In genomic region chr9:76565656-76566055, GRCm38 (mm10) we compare ENCODE assay signal across 17 mouse cellular contexts. TPM values are rescaled to one million over a fixed set of nuclear protein-coding genes. Genes with fewer than 3 reads are reported as not detected.
DNase-seq lines count a peak whose midpoint lies in the region; ATAC-seq and TF ChIP-seq lines count a peak whose summit lies in the region.
"Had no signal": no experiment of that assay in that cellular context is flagged by ENCODE, and none has a peak within 500 bp of the region (broad histone marks: within the 10 kb centered on the region; RNA-seq: fewer than 3 reads in every experiment).

No protein-coding gene starts in this region.

- no peaks in the 10 kb centered on the region for H3K36me3 ChIP-seq in forebrain, embryonic 16.5 days (ENCODE audit: control insufficient read depth, insufficient read depth)
- H3K36me3 ChIP-seq in forebrain, embryonic 12.5 days (replicated peaks) = no peaks in the 10 kb centered on the region
- H3K36me3 ChIP-seq in lung, embryonic 15.5 days = no peaks in the 10 kb centered on the region
- no peaks in the 10 kb centered on the region for H3K36me3 ChIP-seq in lung, postnatal 0 days (ENCODE audit: insufficient read depth, low read length)
- H3K36me3 ChIP-seq in small intestine, adult 2 months (ENCODE audit: control insufficient read depth, insufficient read depth, low read length) = no peaks in the 10 kb centered on the region
- no peaks in the 10 kb centered on the region for H3K36me3 ChIP-seq in hindbrain, embryonic 13.5 days
- H3K36me3 ChIP-seq: embryonic facial prominence, embryonic 12.5 days; liver, embryonic 12.5 days had no signal

- TF ChIP-seq POLR2A in small intestine, adult 2 months (IDR thresholded peaks at IDR 0.05; ENCODE audit: low read depth, low read length) = no peak

- H3K27me3 ChIP-seq in forebrain, embryonic 16.5 days (replicated peaks; ENCODE audit: control insufficient read depth, insufficient read depth, low read length) = peaks cover 9% of the 10 kb centered on the region
- H3K27me3 ChIP-seq in forebrain, embryonic 12.5 days = peaks cover 29% of the 10 kb centered on the region; the same call in 1 of the 2 replicates
- H3K27me3 ChIP-seq in lung, embryonic 15.5 days = 0 out of 2 replicates have a peak, but pooled peaks cover 4% of the 10 kb centered on the region
- H3K27me3 ChIP-seq in lung, postnatal 0 days (replicated peaks; ENCODE audit: insufficient read depth, low read length) = no peaks in the 10 kb centered on the region
- H3K27me3 ChIP-seq in small intestine, adult 2 months (ENCODE audit: control insufficient read depth, insufficient read depth, low read length) = no peaks in the 10 kb centered on the region
- peaks cover 27% of the 10 kb centered on the region for H3K27me3 ChIP-seq in hindbrain, embryonic 13.5 days

- no peak for TF ChIP-seq CTCF in lung, postnatal 0 days (IDR thresholded peaks at IDR 0.05)
- no peak for TF ChIP-seq CTCF in small intestine, adult 2 months (IDR thresholded peaks at IDR 0.05; ENCODE audit: extremely low read depth, insufficient read length, insufficient replicate concordance, low read depth, low read length)

- H3K4me2 ChIP-seq in forebrain, embryonic 16.5 days (ENCODE audit: low read length) = no peak overlapping the region
- no peak overlapping the region for H3K4me2 ChIP-seq in forebrain, embryonic 12.5 days
- H3K4me2 ChIP-seq in lung, embryonic 15.5 days = peak overlapping the region; percentile 88
- H3K4me2 ChIP-seq in lung, postnatal 0 days (replicated peaks; ENCODE audit: low read depth, low read length) = no peak overlapping the region; the same call in 1 of the 2 replicates
- no peak overlapping the region for H3K4me2 ChIP-seq in hindbrain, embryonic 13.5 days

- no peak overlapping the region for H3K9ac ChIP-seq in forebrain, embryonic 16.5 days (replicated peaks; ENCODE audit: low read depth, low read length)
- H3K9ac ChIP-seq in forebrain, embryonic 12.5 days = no peak overlapping the region
- no peak overlapping the region for H3K9ac ChIP-seq in lung, embryonic 15.5 days
- H3K9ac ChIP-seq in lung, postnatal 0 days (replicated peaks; ENCODE audit: low read depth) = no peak overlapping the region
- H3K9ac ChIP-seq in hindbrain, embryonic 13.5 days = no peak overlapping the region
- H3K9ac ChIP-seq: liver, embryonic 12.5 days had no signal

- peak; percentile 27; the same call in 1 of the 2 replicates for ATAC-seq in forebrain, embryonic 16.5 days
- no peak for ATAC-seq in forebrain, embryonic 12.5 days (ENCODE audit: low FRiP score)
- no peak for ATAC-seq in lung, embryonic 15.5 days (ENCODE audit: borderline replicate concordance, extremely low read depth, low FRiP score, low TSS enrichment)
- ATAC-seq in lung, postnatal 0 days = no peak
- ATAC-seq in hindbrain, embryonic 13.5 days (ENCODE audit: low FRiP score) = no peak
- ATAC-seq: midbrain, embryonic 16.5 days had no signal

- TF ChIP-seq EP300 in lung, postnatal 0 days (IDR thresholded peaks at IDR 0.05) = no peak

- H3K27ac ChIP-seq in forebrain, embryonic 16.5 days (ENCODE audit: low read length) = no peak overlapping the region
- H3K27ac ChIP-seq in forebrain, embryonic 12.5 days = no peak overlapping the region
- H3K27ac ChIP-seq in lung, embryonic 15.5 days = no peak overlapping the region
- no peak overlapping the region for H3K27ac ChIP-seq in lung, postnatal 0 days (ENCODE audit: low read length)
- peak overlapping the region; percentile 95; the same call in 1 of the 2 replicates for H3K27ac ChIP-seq in small intestine, adult 2 months (ENCODE audit: insufficient read depth, low read depth, low read length)
- no peak overlapping the region for H3K27ac ChIP-seq in hindbrain, embryonic 13.5 days
- H3K27ac ChIP-seq: embryonic facial prominence, embryonic 12.5 days; liver, embryonic 12.5 days; macrophage had no signal

- DNase-seq in lung, postnatal 0 days (ENCODE audit: low spot score) = no peak
- DNase-seq in ZHBTc4 (ENCODE audit: low read depth, low spot score) = peak; percentile 59
- DNase-seq in yolk sac, embryonic 10.5 days (ENCODE audit: low spot score) = no peak
- DNase-seq: B cell, adult 2 months; cerebellum, adult 8-10 months; heart, postnatal 36 days; kidney, adult 18-20 months; thymus, adult 2 months had no signal

- H3K4me1 ChIP-seq in forebrain, embryonic 16.5 days (replicated peaks; ENCODE audit: control insufficient read depth, insufficient read depth, low read length) = peaks cover 8% of the 10 kb centered on the region
- H3K4me1 ChIP-seq in forebrain, embryonic 12.5 days = peaks cover 3% of the 10 kb centered on the region; the same call in 1 of the 2 replicates
- peaks cover 21% of the 10 kb centered on the region; the same call in 1 of the 2 replicates for H3K4me1 ChIP-seq in lung, embryonic 15.5 days
- no peaks in the 10 kb centered on the region for H3K4me1 ChIP-seq in lung, postnatal 0 days (ENCODE audit: insufficient read depth, low read depth, low read length)
- H3K4me1 ChIP-seq in small intestine, adult 2 months (ENCODE audit: control insufficient read depth, insufficient read depth, insufficient read length, low read length) = peaks cover 11% of the 10 kb centered on the region; the same call in 1 of the 2 replicates
- peaks cover 16% of the 10 kb centered on the region for H3K4me1 ChIP-seq in hindbrain, embryonic 13.5 days (replicated peaks)

- H3K9me3 ChIP-seq in forebrain, embryonic 16.5 days (ENCODE audit: control insufficient read depth, low read length) = no peaks in the 10 kb centered on the region
- no peaks in the 10 kb centered on the region for H3K9me3 ChIP-seq in forebrain, embryonic 12.5 days
- no peaks in the 10 kb centered on the region for H3K9me3 ChIP-seq in lung, embryonic 15.5 days
- H3K9me3 ChIP-seq in lung, postnatal 0 days (ENCODE audit: low read length) = no peaks in the 10 kb centered on the region
- no peaks in the 10 kb centered on the region for H3K9me3 ChIP-seq in hindbrain, embryonic 13.5 days
- H3K9me3 ChIP-seq: embryonic facial prominence, embryonic 12.5 days; liver, embryonic 12.5 days had no signal

- H3K4me3 ChIP-seq in forebrain, embryonic 16.5 days (replicated peaks; ENCODE audit: low read length) = no peak overlapping the region
- H3K4me3 ChIP-seq in forebrain, embryonic 12.5 days (replicated peaks) = no peak overlapping the region
- peak overlapping the region; percentile 54 for H3K4me3 ChIP-seq in lung, embryonic 15.5 days
- no peak overlapping the region for H3K4me3 ChIP-seq in lung, postnatal 0 days (ENCODE audit: low read depth, low read length)
- peak overlapping the region; percentile 86 for H3K4me3 ChIP-seq in small intestine, adult 2 months (ENCODE audit: low read depth, low read length)
- H3K4me3 ChIP-seq in hindbrain, embryonic 13.5 days = no peak overlapping the region

- 76% methylated on average over 2 of the region's 2 CpGs for WGBS in forebrain, embryonic 16.5 days
- 82% methylated on average over 2 of the region's 2 CpGs for WGBS in forebrain, embryonic 12.5 days
- 77% methylated on average over 2 of the region's 2 CpGs for WGBS in lung, embryonic 15.5 days
- 84% methylated on average over 2 of the region's 2 CpGs for WGBS in lung, postnatal 0 days
- 32% methylated on average over 2 of the region's 2 CpGs for WGBS in small intestine, adult 2 months
- 88% methylated on average over 2 of the region's 2 CpGs for WGBS in hindbrain, embryonic 13.5 days

RNA-seq across cellular contexts. Expression of gene Fam83b, which starts 1.3 kb away (rescaled TPM):
- 0.10 TPM in 1 of 2 replicates, not detected in the other for polyA plus RNA-seq in forebrain, embryonic 16.5 days (2015; fragmentation: Nextera tagmentation; extraction: Ambion mirVana)
- polyA plus RNA-seq in forebrain, embryonic 12.5 days (2016; fragmentation: Nextera tagmentation; extraction: Ambion mirVana) = 0.13 and 0.33 TPM in 2 replicates
- 3.8 TPM in 2 replicates for polyA plus RNA-seq in lung, embryonic 15.5 days (2015; fragmentation: Nextera tagmentation; extraction: Ambion mirVana)
- polyA plus RNA-seq in lung, postnatal 0 days (2015; fragmentation: Nextera tagmentation; extraction: Ambion mirVana) = 0.84 and 0.99 TPM in 2 replicates
- polyA plus RNA-seq in small intestine, adult 2 months (2012; rRNA removed) = 0.70 and 6.7 TPM in 2 replicates
- polyA plus RNA-seq in hindbrain, embryonic 13.5 days (2015; fragmentation: Nextera tagmentation; extraction: Ambion mirVana) = 0.06 TPM in 1 of 2 replicates, not detected in the other
- polyA plus RNA-seq: macrophage had no signal

Comparison
In these comparisons a context has a peak if more than half of its experiments do, and no peak if none do; other contexts are left out.
1. H3K4me3 ChIP-seq: peak in lung, embryonic 15.5 days (single experiment) and small intestine, adult 2 months (single experiment); none in forebrain, embryonic 16.5 days (single experiment), forebrain, embryonic 12.5 days (single experiment), lung, postnatal 0 days (single experiment) and hindbrain, embryonic 13.5 days (single experiment).